Mouse (Mus musculus): ENCODE data around the gene 4930455H04Rik.

GRCm38 (mm10) chr3:116940804-116941558 is 27.1 kb upstream of the 4930455H04Rik start:
- TF ChIP-seq CTCF (IDR thresholded peaks at IDR 0.05; ENCODE audit: low read depth, low read length) = no peak
- no peak for TF ChIP-seq POLR2A (IDR thresholded peaks at IDR 0.05; ENCODE audit: extremely low read depth, insufficient read depth, low read length)

Measured in liver, adult 2 months (tissue).